Mouse (Mus musculus) brain, embryonic 18.5 days (tissue): ENCODE data around the gene Cdc25b.

Source experiments
- DNase-seq: peaks from one replicate; pipeline ENCODE4 v3.0.0-alpha.2; 2012; ENCODE audit warnings: low read depth, low spot score

The Cdc25b gene

GRCm38 (mm10) chr2:131190344-131191004, 3.7 kb downstream of the Cdc25b start:
- DNase-seq: no peak

- DNase-seq: no peak
Measured at GRCm38 (mm10) chr2:131191005-131191390, 4.2 kb downstream of the Cdc25b start.

- no peak for DNase-seq
Measured at GRCm38 (mm10) chr2:131196606-131197316, 10.0 kb downstream of the Cdc25b start.

- DNase-seq: no peak
Measured at GRCm38 (mm10) chr2:131200710-131201109, 14.0 kb downstream of the Cdc25b start.

GRCm38 (mm10) chr2:131201262-131201661, 14.5 kb downstream of the Cdc25b start:
- DNase-seq: no peak

- no peak for DNase-seq
Measured at GRCm38 (mm10) chr2:131203816-131204409, 17.2 kb downstream of the Cdc25b start.

- DNase-seq: no peak
Measured at GRCm38 (mm10) chr2:131204410-131204981, 17.7 kb downstream of the Cdc25b start.

GRCm38 (mm10) chr2:131205521-131206182, 18.9 kb downstream of the Cdc25b start:
- DNase-seq: no peak

- DNase-seq: no peak
Measured at GRCm38 (mm10) chr2:131206778-131207177, 20.0 kb downstream of the Cdc25b start, which contains the start of gene Ap5s1. Gene Ap5s1, plus strand, starts transcription at chr2:131207078.

- DNase-seq: no peak
Measured at GRCm38 (mm10) chr2:131208356-131208755, 21.6 kb downstream of the Cdc25b start.

GRCm38 (mm10) chr2:131209125-131209795, 22.5 kb downstream of the Cdc25b start:
- no peak for DNase-seq

GRCm38 (mm10) chr2:131209969-131210792, 23.4 kb downstream of the Cdc25b start:
- peak; percentile 84 for DNase-seq

GRCm38 (mm10) chr2:131211026-131211615, 24.4 kb downstream of the Cdc25b start:
- no peak for DNase-seq

GRCm38 (mm10) chr2:131213773-131214172, 27.0 kb downstream of the Cdc25b start:
- DNase-seq: no peak

GRCm38 (mm10) chr2:131215941-131216858, 29.5 kb downstream of the Cdc25b start:
- DNase-seq: no peak

- DNase-seq: no peak
Measured at GRCm38 (mm10) chr2:131220030-131220429, 33.3 kb downstream of the Cdc25b start.

- no peak for DNase-seq
Measured at GRCm38 (mm10) chr2:131221853-131222515, 35.2 kb downstream of the Cdc25b start.

- DNase-seq: no peak
Measured at GRCm38 (mm10) chr2:131222562-131222961, 35.8 kb downstream of the Cdc25b start.
